Mouse (Mus musculus) spleen, adult 2 months (tissue): ENCODE measurements at regions not wholly inside any gene's neighbourhood (a gene's known extent, or its start where the extent isn't known, plus 50 kb on each side); places are given as distances from the start of the nearest gene placed in this dataset.

Source experiments
- DNase-seq, 2 experiments: peaks; one replicate each; pipeline versions ENCODE4 v3.0.0 to v3.0.0-alpha.2; 2012 to 2021; ENCODE audit warnings: low spot score in 2 of 2, low read depth in 1 of 2
- H3K27ac ChIP-seq: fragments of 200-500 bp; 2 replicates; pipeline ENCODE4 v1.5.1; 2012; ENCODE audit warnings: low read length, inconsistent platforms; ENCODE audit not compliant: insufficient read depth
- H3K27me3 ChIP-seq: fragments of 200-500 bp; 2 replicates; pipeline ENCODE4 v1.6.1; 2012; ENCODE audit warnings: mild to moderate bottlenecking, moderate library complexity, low read length, inconsistent platforms; ENCODE audit not compliant: control insufficient read depth, insufficient read depth
- H3K36me3 ChIP-seq: fragments of 200-500 bp; 2 replicates; pipeline ENCODE4 v1.6.1; 2012; ENCODE audit warnings: mild to moderate bottlenecking, low read length, inconsistent platforms; ENCODE audit not compliant: control insufficient read depth, insufficient read depth
- H3K4me1 ChIP-seq: fragments of 200-500 bp; 2 replicates; pipeline ENCODE4 v1.6.1; 2011; ENCODE audit warnings: inconsistent platforms; ENCODE audit not compliant: control insufficient read depth, insufficient read depth, insufficient read length
- H3K4me3 ChIP-seq: fragments of 200-500 bp; 2 replicates; pipeline ENCODE4 v1.5.1; 2011; ENCODE audit warnings: mild to moderate bottlenecking, inconsistent platforms; ENCODE audit not compliant: insufficient read depth, insufficient read length; ENCODE audit errors: extremely low read depth
- CTCF ChIP-seq: fragments of 200-500 bp; IDR thresholded peaks from 2 replicates; pipeline ENCODE4 v1.5.1; 2011; ENCODE audit warnings: mild to moderate bottlenecking, inconsistent platforms; ENCODE audit not compliant: insufficient read depth, insufficient read length, insufficient replicate concordance; ENCODE audit errors: extremely low read depth
- POLR2A ChIP-seq: fragments of 200-500 bp; IDR thresholded peaks from 2 replicates; pipeline ENCODE4 v1.6.1; 2011; ENCODE audit warnings: low read depth, low read length, inconsistent platforms
- WGBS: fragments of 180-500 bp; shearing (Covaris S2); methylation state at CpG from one replicate; pipeline ENCODE4 v1.1.7; 2018; 5-methylcytosine and 5-hydroxymethylcytosine counted together

DNA sequence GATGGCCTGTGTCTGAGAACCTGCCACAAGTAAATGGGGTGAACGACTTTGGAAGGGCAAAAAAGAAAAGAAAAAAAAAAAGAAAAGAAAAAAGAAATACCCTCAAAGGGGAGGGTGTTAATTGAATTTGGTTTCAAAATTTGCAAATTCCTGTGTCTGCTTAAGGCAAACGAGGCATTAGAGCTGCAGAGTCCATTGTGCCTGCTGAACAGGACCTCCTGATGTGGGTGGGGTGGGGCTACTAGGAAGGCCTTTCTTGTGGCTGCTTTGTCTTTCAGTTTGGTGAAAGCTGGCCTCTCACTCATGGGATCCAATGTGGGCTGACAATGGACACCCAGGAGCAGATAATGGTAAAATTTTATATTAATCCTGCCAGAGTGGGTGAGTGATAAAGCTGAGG is 366.3 kb upstream of the Jarid2 start:
- H3K27me3 ChIP-seq: no peaks in the 10 kb centered on the region
- no peak overlapping the region for H3K4me3 ChIP-seq
- H3K4me1 ChIP-seq: no peaks in the 10 kb centered on the region
- no peaks in the 10 kb centered on the region for H3K36me3 ChIP-seq
- no peak for DNase-seq
- 73% methylated on average over 2 of the region's 2 CpGs for WGBS
- H3K27ac ChIP-seq: no peak overlapping the region
- TF ChIP-seq CTCF: no peak
- no peak for TF ChIP-seq POLR2A

DNA sequence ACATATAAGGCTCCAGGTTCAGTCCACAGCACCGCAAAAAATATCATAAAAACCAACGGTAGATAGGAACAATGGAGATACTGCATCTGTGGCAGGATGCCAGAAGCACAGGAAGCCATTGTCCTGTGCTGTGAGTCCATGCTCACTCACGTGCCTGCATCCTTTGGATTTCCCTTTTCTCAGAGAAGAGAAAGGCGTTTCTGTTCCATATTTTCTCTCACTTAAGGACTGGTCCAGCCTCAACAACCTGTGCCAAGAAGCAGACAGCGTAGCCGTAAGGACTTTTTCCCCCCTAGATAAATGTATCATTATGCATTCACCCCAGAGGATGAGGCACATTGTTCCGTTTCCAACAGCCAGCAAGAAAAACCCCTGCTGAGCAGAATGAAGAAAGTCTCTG is 360.0 kb upstream of the Jarid2 start:
- no peaks in the 10 kb centered on the region for H3K27me3 ChIP-seq

GRCm38 (mm10) chr13:44372361-44372877 is 356.9 kb upstream of the Jarid2 start:
- Histone ChIP-seq H3K27me3 (no peaks in the 10 kb centered on the region), H3K36me3 (no peaks in the 10 kb centered on the region), H3K4me3 (no peak overlapping the region), H3K4me1 (no peaks in the 10 kb centered on the region; the same call in 1 of the 2 replicates), H3K27ac (no peak overlapping the region)
- TF ChIP-seq POLR2A (no peak), CTCF (no peak)
- WGBS: 52% methylated on average over 6 of the region's 6 CpGs
- no peak for DNase-seq

More for the DNA sequence above, 360.0 kb upstream of the Jarid2 start:
- Histone ChIP-seq H3K27ac (no peak overlapping the region), H3K36me3 (no peaks in the 10 kb centered on the region), H3K4me3 (no peak overlapping the region), H3K4me1 (no peaks in the 10 kb centered on the region)
- no peak for TF ChIP-seq CTCF
- no peak for TF ChIP-seq POLR2A
- 80% methylated on average over 7 of the region's 7 CpGs for WGBS
- DNase-seq: no peak

DNA sequence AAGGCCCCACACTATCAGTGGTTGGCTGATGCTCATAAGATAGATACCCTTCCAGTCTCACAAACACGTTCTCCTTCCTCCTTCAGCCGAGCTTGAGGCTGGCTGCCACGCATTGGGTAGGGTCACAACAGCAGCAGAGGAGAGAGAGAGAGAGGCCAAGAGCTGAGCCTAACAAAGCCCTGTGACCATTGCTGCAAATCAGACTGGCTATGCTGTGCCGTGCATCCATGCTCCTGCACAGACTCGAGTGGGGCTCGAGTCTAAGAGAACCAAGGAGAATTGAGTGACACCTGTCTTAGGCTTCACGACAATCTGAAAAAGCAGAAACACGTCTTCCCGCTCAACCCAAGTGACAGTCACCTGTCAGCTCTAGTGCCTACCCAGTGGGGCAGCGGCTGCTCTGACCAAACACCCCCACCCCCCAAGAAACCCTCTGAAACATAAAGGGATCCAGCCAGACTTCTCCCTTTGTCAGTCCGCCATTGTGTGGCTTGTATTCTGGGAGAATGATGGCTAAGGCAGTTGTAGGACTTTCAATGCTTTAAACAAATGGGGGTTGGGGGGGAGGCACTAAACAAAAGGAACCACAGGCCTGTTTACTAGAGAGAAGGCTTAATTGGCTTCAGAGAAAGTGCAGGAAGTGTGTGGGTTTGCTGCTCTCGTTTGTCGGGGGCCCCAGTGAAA is 353.7 kb upstream of the Jarid2 start:
- Histone ChIP-seq H3K4me1 (no peaks in the 10 kb centered on the region; the same call in 1 of the 2 replicates), H3K27ac (no peak overlapping the region), H3K36me3 (no peaks in the 10 kb centered on the region), H3K4me3 (no peak overlapping the region), H3K27me3 (no peaks in the 10 kb centered on the region)
- TF ChIP-seq POLR2A: no peak
- no peak for TF ChIP-seq CTCF
- no peak for DNase-seq
- WGBS: 38% methylated on average over 13 of the region's 13 CpGs

- no peak overlapping the region for H3K4me3 ChIP-seq
- H3K36me3 ChIP-seq: no peaks in the 10 kb centered on the region
- no peak overlapping the region for H3K27ac ChIP-seq
- H3K27me3 ChIP-seq: no peaks in the 10 kb centered on the region
- H3K4me1 ChIP-seq: no peaks in the 10 kb centered on the region; the same call in 1 of the 2 replicates
- WGBS: 51% methylated on average over 3 of the region's 3 CpGs
- TF ChIP-seq CTCF (no peak), POLR2A (no peak)
- DNase-seq: no peak
Observed at GRCm38 (mm10) chr13:44376160-44376488, 353.1 kb upstream of the Jarid2 start.

GRCm38 (mm10) chr13:44381721-44382450 is 347.4 kb upstream of the Jarid2 start:
- DNase-seq: no peak
- WGBS: 85% methylated on average over 7 of the region's 7 CpGs
- Histone ChIP-seq H3K36me3 (no peaks in the 10 kb centered on the region), H3K4me1 (no peaks in the 10 kb centered on the region), H3K27ac (no peak overlapping the region), H3K4me3 (no peak overlapping the region), H3K27me3 (no peaks in the 10 kb centered on the region)
- TF ChIP-seq POLR2A: no peak
- no peak for TF ChIP-seq CTCF

- Histone ChIP-seq H3K27me3 (no peaks in the 10 kb centered on the region), H3K4me3 (no peak overlapping the region), H3K27ac (no peak overlapping the region), H3K4me1 (no peaks in the 10 kb centered on the region), H3K36me3 (no peaks in the 10 kb centered on the region)
- no peak for TF ChIP-seq POLR2A
- no peak for TF ChIP-seq CTCF
- WGBS: 84% methylated on average over 11 of the region's 11 CpGs
- no peak for DNase-seq
Observed at GRCm38 (mm10) chr13:44383322-44383721, 346.0 kb upstream of the Jarid2 start.
